Mouse (Mus musculus) brain, adult 2 months (tissue): ENCODE measurements around the gene Cnot8.
A peak's percentile ranks its signal among the peaks of the same experiment; 100 is the strongest.

Experiments
- DNase-seq: peaks from one replicate; pipeline ENCODE4 v3.0.0; 2011; ENCODE audit warnings: low read depth, low spot score

Gene Cnot8

GRCm38 (mm10) chr11:58104351-58104791 lies 418 bp downstream of the Cnot8 start:
- DNase-seq: peak; percentile 53

GRCm38 (mm10) chr11:58107009-58107408 lies 3.1 kb downstream of the Cnot8 start:
- peak; percentile 43 for DNase-seq

- DNase-seq: no peak
These were observed 3.8 kb downstream of the Cnot8 start for GRCm38 (mm10) chr11:58107664-58108337.

GRCm38 (mm10) chr11:58116560-58116959 lies 12.6 kb downstream of the Cnot8 start:
- no peak for DNase-seq

GRCm38 (mm10) chr11:58117044-58117652 lies 13.2 kb downstream of the Cnot8 start:
- peak; percentile 52 for DNase-seq

GRCm38 (mm10) chr11:58120655-58121054 lies 16.7 kb downstream of the Cnot8 start:
- no peak for DNase-seq

GRCm38 (mm10) chr11:58121351-58121750 lies 17.4 kb downstream of the Cnot8 start:
- DNase-seq: no peak

GRCm38 (mm10) chr11:58123711-58124110 lies 19.8 kb downstream of the Cnot8 start:
- DNase-seq: peak; percentile 69

- DNase-seq: no peak
These were observed 21.1 kb downstream of the Cnot8 start for GRCm38 (mm10) chr11:58125021-58125420.

GRCm38 (mm10) chr11:58126397-58127160 lies 22.6 kb downstream of the Cnot8 start:
- peak; percentile 94 for DNase-seq

GRCm38 (mm10) chr11:58127544-58127943 lies 23.6 kb downstream of the Cnot8 start:
- no peak for DNase-seq

- DNase-seq: no peak
These were observed 25.4 kb downstream of the Cnot8 start for GRCm38 (mm10) chr11:58129302-58129843.

GRCm38 (mm10) chr11:58132026-58132425 lies 28.1 kb downstream of the Cnot8 start:
- DNase-seq: no peak

GRCm38 (mm10) chr11:58134869-58135268 lies 30.9 kb downstream of the Cnot8 start:
- DNase-seq: no peak

GRCm38 (mm10) chr11:58135296-58135695 lies 31.3 kb downstream of the Cnot8 start:
- DNase-seq: no peak

- DNase-seq: peak; percentile 37
These were observed 32.7 kb downstream of the Cnot8 start for GRCm38 (mm10) chr11:58136677-58137076.

- DNase-seq: no peak
These were observed 34.9 kb downstream of the Cnot8 start for GRCm38 (mm10) chr11:58138821-58139220.

- no peak for DNase-seq
These were observed 35.5 kb downstream of the Cnot8 start for GRCm38 (mm10) chr11:58139466-58139865.

- peak; percentile 88 for DNase-seq
These were observed 39.9 kb downstream of the Cnot8 start for GRCm38 (mm10) chr11:58143704-58144426.

- DNase-seq: no peak
These were observed 42.3 kb downstream of the Cnot8 start for GRCm38 (mm10) chr11:58146241-58146640.

GRCm38 (mm10) chr11:58155458-58155857 lies 51.5 kb downstream of the Cnot8 start:
- no peak for DNase-seq

- DNase-seq: no peak
These were observed 52.9 kb downstream of the Cnot8 start for GRCm38 (mm10) chr11:58156871-58157270.
